Mouse (Mus musculus): ENCODE measurements around the gene Sez6l2.

GRCm38 (mm10) chr7:126984667-126985444 lies 34.5 kb downstream of the Sez6l2 start:
- TF ChIP-seq CTCF (conservative IDR thresholded peaks at IDR 0.05; ENCODE audit: insufficient read depth, insufficient read length, low read depth, low read length) (no peak), POLR2A (IDR thresholded peaks at IDR 0.05; ENCODE audit: low read depth, low read length) (no peak)
